Mouse (Mus musculus) left cerebral cortex, adult 6 months (tissue): Measurements from ENCODE around the gene Cdk16. TPM values are rescaled to one million over a fixed set of nuclear protein-coding genes. Genes with fewer than 3 reads are reported as not detected.

Experiments used
- long read RNA-seq, 2 experiments: library from polyadenylated mRNA; unstranded; transcript quantifications; one replicate each; pipeline ENCODE4 v2.0.0; 2019 to 2020
- polyA plus RNA-seq: library from polyadenylated mRNA; unstranded; fragments of <200 nt; fragmentation: Nextera tagmentation; gene quantifications from 2 replicates; pipeline ENCODE4 v1.2.3, GENCODE M21; 2021

Gene Cdk16
- polyA plus RNA-seq = 83.5 and 248 TPM in 2 replicates
- long read RNA-seq, experiment 1, transcript Cdk16-201 (16 exons, 3,120 nt) = major isoform, 474 of 684 reads
- long read RNA-seq, experiment 1, partial matches to known transcripts = 129 of 684 reads
- long read RNA-seq, experiment 1, other reads (novel, unspliced or antisense) = 81 of 684 reads
- long read RNA-seq, experiment 2, transcript Cdk16-201 (16 exons, 3,120 nt) = major isoform, 30 of 102 reads
- long read RNA-seq, experiment 2, partial matches to known transcripts = 68 of 102 reads
- long read RNA-seq, experiment 2, other reads (novel, unspliced or antisense) = 4 of 102 reads

GRCm38 (mm10) chrX:20687519-20688067 lies at the start of gene Cdk16:
Gene Cdk16 (plus strand): TSS chrX:20687954.

GRCm38 (mm10) chrX:20658026-20658652 lies 29.6 kb upstream of the Cdk16 start, which contains the start of gene Uba1:
Gene Uba1 (plus strand): TSS chrX:20658326.

GRCm38 (mm10) chrX:20703741-20704290 lies 16.1 kb downstream of the Cdk16 start, which contains the start of gene Usp11:
Gene Usp11 (plus strand): TSS chrX:20703906.

Other genes with a start within 250 kb of the Cdk16 start
- gene Rgn, start 138.2 kb upstream of the Cdk16 start, polyA plus RNA-seq = 0.15 and 0.16 TPM in 2 replicates
- 20.2 and 23.0 TPM in 2 replicates for gene Rbm10, start 70.5 kb upstream of the Cdk16 start, polyA plus RNA-seq
- 405 and 414 TPM in 2 replicates for gene Ndufb11, start 70.3 kb upstream of the Cdk16 start, polyA plus RNA-seq
- 108 and 116 TPM in 2 replicates for gene Uba1, start 29.6 kb upstream of the Cdk16 start, polyA plus RNA-seq
- 25.3 and 35.6 TPM in 2 replicates for gene Usp11, start 16.0 kb downstream of the Cdk16 start, polyA plus RNA-seq
- gene Araf, start 109.9 kb downstream of the Cdk16 start, polyA plus RNA-seq = 153 and 212 TPM in 2 replicates
- gene Timp1, start 182.2 kb downstream of the Cdk16 start, polyA plus RNA-seq = 0.74 and 0.92 TPM in 2 replicates
- gene Syn1, start 233.1 kb downstream of the Cdk16 start, polyA plus RNA-seq = 79.1 and 178 TPM in 2 replicates
- gene Cfp, start 243.6 kb downstream of the Cdk16 start, polyA plus RNA-seq = 1.1 and 1.2 TPM in 2 replicates